Mouse (Mus musculus) kidney, adult 2 months (tissue): ENCODE results near the gene Madd.

ENCODE experiments used
- CTCF ChIP-seq: fragments of 200-500 bp; conservative IDR thresholded peaks from 2 replicates; pipeline ENCODE4 v1.5.1; 2011; ENCODE audit warnings: low read depth, mild to moderate bottlenecking, control low read depth, low read length, moderate library complexity, mixed read lengths; ENCODE audit not compliant: insufficient read depth, insufficient read length
- POLR2A ChIP-seq: fragments of 200-500 bp; IDR thresholded peaks from one replicate; pipeline ENCODE4 v1.6.1; 2011; ENCODE audit warnings: low read depth, low read length, control low read depth

DNA sequence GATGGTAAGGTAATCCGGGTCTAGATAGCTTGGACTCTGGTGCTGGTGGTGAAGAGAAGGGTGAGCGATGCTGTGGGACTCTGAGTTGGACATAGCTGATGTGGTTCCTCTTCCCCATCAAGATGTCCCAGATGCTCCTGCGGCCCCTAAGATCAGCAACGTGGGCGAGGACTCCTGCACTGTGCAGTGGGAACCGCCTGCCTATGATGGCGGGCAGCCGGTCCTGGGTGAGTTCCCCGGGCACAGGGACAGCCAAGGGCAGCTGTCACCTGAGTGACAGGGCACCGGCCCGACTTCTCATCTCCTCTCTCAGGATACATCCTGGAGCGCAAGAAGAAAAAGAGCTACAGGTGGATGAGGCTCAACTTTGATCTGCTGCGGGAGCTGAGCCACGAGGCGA lies 52.4 kb downstream of the Madd start:
- TF ChIP-seq CTCF, result no peak
- no peak for TF ChIP-seq POLR2A
